Mouse (Mus musculus): Measurements from ENCODE around the gene Eif2ak4. TPM values are rescaled to one million over a fixed set of nuclear protein-coding genes. Genes with fewer than 3 reads are reported as not detected.

Eif2ak4 gene
- polyA plus RNA-seq, 1 experiment from 2014 or later, result 10.2 TPM

DNA sequence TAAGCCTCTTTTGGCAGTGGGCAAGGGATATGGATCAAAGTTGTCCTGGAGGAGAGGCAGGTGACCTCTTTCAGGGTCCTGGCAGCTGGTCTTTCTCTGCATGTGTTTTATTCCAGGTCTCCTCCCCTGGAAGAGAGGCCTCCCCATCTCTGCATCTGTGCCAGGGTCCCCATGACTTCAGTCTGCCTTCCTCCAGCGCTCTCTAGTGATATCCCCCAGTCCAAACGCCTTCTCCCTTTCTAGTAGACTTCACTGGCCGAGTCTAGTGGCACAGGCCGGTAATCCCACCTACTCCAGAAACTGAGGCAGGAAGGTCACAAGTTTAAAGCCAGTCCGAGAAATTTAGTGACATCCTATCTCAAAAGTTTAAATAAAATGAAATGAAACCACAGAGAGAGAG is 109.5 kb downstream of the Eif2ak4 start:
- Histone ChIP-seq H3K9me3 (no peaks in the 10 kb centered on the region), H3K4me1 (replicated peaks) (peaks cover 7% of the 10 kb centered on the region; the same call in 1 of the 2 replicates), H3K9ac (no peak overlapping the region), H3K4me2 (replicated peaks) (no peak overlapping the region), H3K27ac (no peak overlapping the region), H3K27me3 (replicated peaks) (no peaks in the 10 kb centered on the region), H3K4me3 (replicated peaks) (no peak overlapping the region), H3K36me3 (no peaks in the 10 kb centered on the region)
- ATAC-seq, result no peak
- 77% methylated on average over 5 of the region's 5 CpGs for WGBS

DNA sequence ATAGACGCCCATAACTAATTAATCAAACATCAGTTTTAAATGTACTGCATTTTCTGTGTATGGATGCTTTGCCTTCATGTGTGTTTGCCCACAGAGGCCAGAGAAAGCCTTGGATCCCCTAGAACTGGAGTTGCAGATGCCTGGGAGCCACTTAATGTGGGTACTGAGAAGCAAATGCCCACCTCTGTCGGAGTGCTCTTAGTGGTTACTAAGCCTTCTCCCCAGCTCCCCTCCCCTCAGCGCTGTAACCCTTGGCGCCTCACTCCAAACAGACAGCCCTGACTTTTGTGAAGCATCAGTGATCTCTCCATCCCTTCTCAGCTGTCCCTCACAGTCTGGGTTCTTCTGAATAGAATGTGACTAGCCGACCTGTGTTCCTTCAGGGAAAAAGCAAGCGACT is 110.1 kb downstream of the Eif2ak4 start:
- WGBS, result 83% methylated on average over 6 of the region's 6 CpGs
- no peaks in the 10 kb centered on the region for H3K36me3 ChIP-seq
- H3K9ac ChIP-seq, result no peak overlapping the region
- no peaks in the 10 kb centered on the region for H3K9me3 ChIP-seq
- no peak overlapping the region for H3K4me2 ChIP-seq (replicated peaks)
- H3K27me3 ChIP-seq (replicated peaks), result no peaks in the 10 kb centered on the region
- peaks cover 7% of the 10 kb centered on the region; the same call in 1 of the 2 replicates for H3K4me1 ChIP-seq (replicated peaks)
- H3K27ac ChIP-seq, result no peak overlapping the region
- no peak for ATAC-seq
- H3K4me3 ChIP-seq (replicated peaks), result no peak overlapping the region

DNA sequence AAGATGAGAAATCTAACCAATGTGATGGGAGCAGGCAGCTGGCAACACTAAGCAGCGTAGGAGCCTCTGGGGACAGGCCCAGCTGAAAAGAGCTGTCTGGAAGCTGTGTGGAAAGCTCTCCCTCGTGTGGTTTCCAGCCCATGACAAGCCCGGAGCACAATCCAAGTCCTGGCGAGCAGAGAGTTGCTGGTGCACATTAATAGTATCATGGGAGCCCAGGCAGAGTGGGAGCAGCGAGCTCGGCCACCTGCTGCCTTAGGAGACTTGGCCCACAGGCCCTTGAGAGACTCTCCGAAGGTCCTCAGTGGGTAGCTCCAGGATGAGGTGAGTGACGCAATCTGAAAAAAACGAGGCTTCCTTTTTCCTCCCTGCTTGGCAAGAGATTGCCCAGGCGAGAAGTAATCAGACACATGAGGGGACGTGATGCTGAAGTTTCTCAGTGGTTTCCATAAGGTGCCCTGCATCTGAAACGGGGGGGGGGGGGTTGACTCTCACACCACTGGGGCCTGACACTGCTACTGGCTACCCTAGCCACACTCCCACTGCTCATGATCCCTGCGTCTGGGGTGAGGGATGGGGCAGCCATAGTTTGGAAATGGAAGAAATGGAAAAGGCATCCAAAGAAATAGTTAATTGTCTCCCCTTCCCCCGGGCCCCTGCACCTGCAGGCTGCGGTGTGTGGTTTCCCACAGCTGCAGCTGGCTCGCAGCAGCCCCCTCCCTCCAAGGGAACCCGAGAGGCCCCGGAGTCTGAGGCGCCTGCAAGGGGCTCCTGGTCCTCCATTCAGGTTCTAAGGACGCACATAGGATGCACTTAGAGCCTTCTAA is 110.9 kb downstream of the Eif2ak4 start:
- Histone ChIP-seq H3K27ac (no peak overlapping the region), H3K4me2 (replicated peaks) (no peak overlapping the region), H3K9ac (no peak overlapping the region), H3K36me3 (no peaks in the 10 kb centered on the region), H3K27me3 (replicated peaks) (no peaks in the 10 kb centered on the region), H3K4me1 (replicated peaks) (peaks cover 7% of the 10 kb centered on the region; the same call in 1 of the 2 replicates), H3K9me3 (no peaks in the 10 kb centered on the region), H3K4me3 (replicated peaks) (no peak overlapping the region)
- 38% methylated on average over 20 of the region's 20 CpGs for WGBS
- no peak for ATAC-seq

DNA sequence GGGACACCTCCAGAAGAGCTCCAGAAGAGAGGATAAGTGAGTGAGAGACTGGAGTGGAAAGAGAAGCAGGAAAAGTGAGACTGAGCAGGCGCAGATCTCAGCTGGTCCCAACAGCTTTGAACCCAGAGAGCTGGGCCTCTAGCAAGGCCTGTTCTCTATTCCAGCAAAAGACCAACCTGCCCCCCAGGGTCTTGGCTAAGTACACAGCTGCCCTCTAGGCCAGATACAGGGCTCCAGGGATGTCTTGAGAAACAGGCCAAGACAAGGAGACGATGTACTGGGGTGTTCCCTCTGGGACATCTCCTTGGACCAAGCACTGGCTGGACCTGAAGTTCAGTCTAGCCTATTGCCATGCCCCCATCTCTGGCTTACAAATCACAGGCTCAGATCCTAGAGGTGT is 111.8 kb downstream of the Eif2ak4 start:
- no peak overlapping the region for H3K9ac ChIP-seq
- WGBS, result 79% methylated on average over 2 of the region's 2 CpGs
- H3K27ac ChIP-seq, result no peak overlapping the region
- H3K27me3 ChIP-seq (replicated peaks), result no peaks in the 10 kb centered on the region
- ATAC-seq, result no peak
- H3K36me3 ChIP-seq, result no peaks in the 10 kb centered on the region
- H3K4me3 ChIP-seq (replicated peaks), result no peak overlapping the region
- no peak overlapping the region for H3K4me2 ChIP-seq (replicated peaks)
- peaks cover 7% of the 10 kb centered on the region; the same call in 1 of the 2 replicates for H3K4me1 ChIP-seq (replicated peaks)
- H3K9me3 ChIP-seq, result no peaks in the 10 kb centered on the region

DNA sequence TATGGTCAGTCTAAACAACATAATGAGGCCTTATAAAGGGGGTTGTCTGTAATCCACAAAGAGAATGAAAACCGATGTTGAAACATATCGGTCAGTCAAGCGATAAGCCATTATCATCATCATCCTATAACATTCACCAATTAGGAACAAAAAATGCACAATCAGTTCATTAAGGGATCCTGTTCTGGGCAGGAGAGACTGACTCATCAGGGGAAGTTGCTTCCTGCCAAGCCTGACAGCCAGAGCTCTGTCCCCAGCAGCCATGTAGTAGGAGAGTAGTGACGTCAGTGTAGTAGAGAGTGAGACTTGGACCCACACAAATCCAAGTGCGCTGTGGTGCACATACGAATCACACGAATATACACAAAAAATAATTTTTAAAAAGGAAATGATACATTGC is 118.7 kb downstream of the Eif2ak4 start:
- Histone ChIP-seq H3K4me3 (replicated peaks) (no peak overlapping the region), H3K36me3 (no peaks in the 10 kb centered on the region), H3K9me3 (no peaks in the 10 kb centered on the region), H3K27ac (no peak overlapping the region), H3K27me3 (replicated peaks) (no peaks in the 10 kb centered on the region), H3K4me1 (replicated peaks) (peaks cover 13% of the 10 kb centered on the region), H3K9ac (no peak overlapping the region), H3K4me2 (replicated peaks) (no peak overlapping the region)
- 85% methylated on average over 7 of the region's 7 CpGs for WGBS
- ATAC-seq, result no peak

DNA sequence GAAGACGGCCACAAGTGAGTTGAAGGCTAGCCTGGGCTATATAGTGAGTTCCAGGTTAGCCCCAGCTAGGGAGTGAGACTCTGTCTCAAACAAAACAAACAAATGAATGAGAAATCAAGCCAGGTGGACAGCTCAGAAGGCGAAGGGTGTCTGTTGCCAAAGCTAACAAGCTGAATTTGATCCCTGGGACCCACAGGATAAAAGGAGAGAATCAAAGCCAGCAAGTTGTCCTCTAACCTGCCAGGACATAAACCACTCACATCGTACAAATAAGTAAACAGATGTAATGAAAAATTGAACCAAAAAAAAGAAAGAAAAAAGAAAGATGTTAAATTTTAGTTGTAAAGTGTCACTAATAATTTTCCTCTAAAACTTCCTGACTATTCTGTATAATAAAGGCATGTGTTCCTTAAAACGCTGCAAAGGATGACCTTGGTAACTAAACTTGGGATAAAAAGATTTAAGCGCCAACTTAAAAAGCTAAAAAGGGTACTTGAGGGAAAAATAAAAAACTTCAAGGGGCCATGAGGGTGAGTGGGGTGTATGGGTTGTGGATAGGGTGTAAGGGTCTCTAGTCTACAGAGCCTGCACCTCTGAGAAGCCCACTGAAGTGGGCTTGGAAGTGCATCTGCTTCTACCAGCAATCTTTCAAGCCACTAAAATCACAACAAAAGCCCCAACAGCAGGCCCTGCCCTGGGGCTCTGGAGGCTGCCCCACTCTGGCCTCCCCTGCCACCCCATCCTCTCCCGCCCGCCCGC is 121.4 kb downstream of the Eif2ak4 start:
- Histone ChIP-seq H3K36me3 (no peaks in the 10 kb centered on the region), H3K4me3 (replicated peaks) (no peak overlapping the region), H3K27ac (no peak overlapping the region), H3K4me1 (replicated peaks) (peaks cover 14% of the 10 kb centered on the region), H3K9me3 (no peaks in the 10 kb centered on the region), H3K4me2 (replicated peaks) (no peak overlapping the region; the same call in 1 of the 2 replicates), H3K27me3 (replicated peaks) (no peaks in the 10 kb centered on the region), H3K9ac (no peak overlapping the region)
- WGBS, result 61% methylated on average over 8 of the region's 8 CpGs
- peak; percentile 23; the same call in 1 of the 2 replicates for ATAC-seq

DNA sequence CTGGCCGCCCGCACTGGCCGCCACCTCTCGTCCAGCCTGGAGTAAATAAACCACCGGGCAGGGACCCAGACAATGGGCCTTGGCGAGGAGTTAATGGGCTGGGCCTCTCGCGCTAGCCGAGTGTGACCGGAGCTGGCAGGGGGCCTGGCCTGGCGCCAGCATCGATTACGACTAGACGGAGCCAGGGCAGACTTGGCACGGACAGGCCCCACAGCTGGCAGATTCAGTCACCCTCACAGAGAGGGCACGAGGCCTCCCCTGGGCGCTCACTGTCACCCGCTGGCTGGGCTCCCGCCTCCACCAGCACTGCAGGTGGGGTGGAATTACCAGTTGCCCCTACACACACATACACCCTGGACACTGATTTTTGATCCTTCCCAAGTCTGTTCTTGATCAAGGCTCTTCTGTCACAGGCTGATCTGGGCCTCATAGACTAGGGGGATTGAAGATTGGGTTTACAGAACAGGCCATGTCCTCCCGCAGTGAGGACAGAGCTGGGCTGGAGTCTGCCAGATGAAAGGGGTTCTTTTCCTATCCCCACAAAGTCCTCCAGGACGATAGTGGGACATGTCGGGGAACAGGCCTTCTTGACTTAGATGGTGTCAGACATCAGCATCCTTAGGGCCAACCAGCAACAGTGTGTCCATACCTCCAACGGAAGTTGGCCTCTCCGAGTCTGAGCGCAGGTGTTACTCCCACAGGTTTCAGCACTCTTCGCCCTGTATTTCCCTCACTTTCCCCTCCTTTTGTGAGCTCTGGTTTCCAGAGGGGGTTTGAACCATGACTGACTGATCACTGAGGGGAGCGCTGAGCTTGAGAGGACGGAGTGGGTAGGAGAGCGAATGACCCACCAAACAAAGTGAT is 122.3 kb downstream of the Eif2ak4 start:
- H3K4me1 ChIP-seq (replicated peaks), result peaks cover 14% of the 10 kb centered on the region
- H3K27ac ChIP-seq, result no peak overlapping the region
- peak; percentile 82 for ATAC-seq
- H3K36me3 ChIP-seq, result no peaks in the 10 kb centered on the region
- H3K9ac ChIP-seq, result no peak overlapping the region
- no peak overlapping the region; the same call in 1 of the 2 replicates for H3K4me2 ChIP-seq (replicated peaks)
- no peak overlapping the region for H3K4me3 ChIP-seq (replicated peaks)
- no peaks in the 10 kb centered on the region for H3K9me3 ChIP-seq
- WGBS, result 47% methylated on average over 29 of the region's 29 CpGs
- no peaks in the 10 kb centered on the region for H3K27me3 ChIP-seq (replicated peaks)

DNA sequence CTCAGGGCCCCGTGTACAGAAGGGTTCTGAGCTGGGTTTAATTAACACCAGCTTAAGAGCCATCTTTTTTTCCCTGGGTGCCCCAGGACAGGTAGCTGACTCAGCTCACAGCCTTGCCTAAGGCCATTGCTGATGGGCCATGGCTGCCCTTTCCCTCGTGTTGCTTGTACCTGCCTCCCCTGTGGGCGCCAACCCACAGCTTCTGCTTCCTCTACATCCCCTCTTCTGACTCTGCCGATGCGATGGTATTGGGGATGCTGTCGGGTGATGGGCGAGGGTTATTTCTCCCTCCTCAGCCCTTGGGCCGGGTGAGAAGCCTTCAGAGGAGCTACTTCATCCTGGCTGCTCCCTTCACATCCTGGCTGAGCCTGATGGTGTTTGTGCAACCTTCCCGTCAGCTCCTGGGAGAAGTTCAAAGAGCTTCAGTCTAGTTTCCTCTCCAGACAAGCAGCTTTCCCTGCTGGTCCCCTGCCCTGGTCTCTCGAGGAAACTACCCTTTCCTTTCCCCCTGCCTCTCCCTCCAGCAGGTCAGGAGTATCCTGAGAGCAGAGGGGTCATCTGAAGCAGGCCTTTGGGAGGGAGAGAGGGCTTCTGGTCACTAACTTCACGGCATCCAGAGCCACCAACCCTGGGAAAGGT is 123.5 kb downstream of the Eif2ak4 start:
- peak overlapping the region; percentile 27; the same call in 1 of the 2 replicates for H3K27ac ChIP-seq

DNA sequence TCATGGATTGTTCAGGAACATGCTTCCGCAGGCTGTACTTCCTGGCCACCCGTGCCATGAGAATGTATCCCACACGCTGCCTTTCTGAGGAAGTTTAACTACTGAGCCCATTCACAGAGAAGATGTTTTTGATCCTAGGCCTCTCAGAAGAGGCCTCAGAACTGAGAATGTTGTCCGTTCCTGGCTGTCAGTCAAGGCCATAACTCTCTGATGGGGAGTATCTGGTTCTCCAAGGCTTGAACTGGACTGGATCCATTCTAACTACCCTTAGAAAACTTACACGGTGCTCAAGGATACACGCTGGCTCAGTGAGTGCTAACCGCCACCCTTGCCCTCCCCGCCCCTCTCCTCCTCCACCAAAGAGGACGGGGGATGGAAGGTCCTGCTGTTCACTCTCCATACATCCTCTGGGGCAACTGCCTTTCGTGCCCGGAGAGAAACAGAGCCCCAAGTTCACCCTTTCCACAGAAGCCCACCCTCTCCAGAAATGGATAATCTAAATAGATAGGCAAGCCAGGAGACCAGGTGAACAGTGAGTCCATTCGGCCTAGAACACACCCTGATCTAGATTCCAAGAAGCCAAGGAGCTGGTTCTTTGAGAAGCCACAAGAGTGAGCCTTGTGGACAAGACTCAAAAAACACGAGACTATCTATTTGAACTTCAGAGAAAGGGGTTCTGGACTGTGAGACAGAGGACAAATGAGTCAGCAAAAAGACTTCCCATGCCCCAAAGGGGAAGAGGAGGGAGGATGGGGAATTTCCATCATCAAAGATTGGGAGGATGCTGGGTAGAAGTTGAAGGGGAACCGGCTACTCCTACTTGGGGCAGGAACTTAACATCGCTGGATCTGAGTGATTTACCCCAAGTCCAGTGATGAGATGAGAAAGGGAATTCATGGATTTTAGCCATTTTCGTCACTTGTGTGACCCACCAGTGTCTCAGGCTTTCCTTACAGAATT is 124.3 kb downstream of the Eif2ak4 start:
- Histone ChIP-seq H3K27me3 (replicated peaks) (no peaks in the 10 kb centered on the region), H3K9ac (no peak overlapping the region), H3K36me3 (no peaks in the 10 kb centered on the region), H3K4me1 (replicated peaks) (peaks cover 14% of the 10 kb centered on the region), H3K27ac (no peak overlapping the region), H3K4me2 (replicated peaks) (no peak overlapping the region), H3K4me3 (replicated peaks) (no peak overlapping the region), H3K9me3 (no peaks in the 10 kb centered on the region)
- ATAC-seq, result no peak
- WGBS, result 74% methylated on average over 16 of the region's 16 CpGs

More for the DNA sequence above, 123.5 kb downstream of the Eif2ak4 start:
- ATAC-seq, result no peak
- Histone ChIP-seq H3K4me3 (replicated peaks) (no peak overlapping the region), H3K27me3 (replicated peaks) (no peaks in the 10 kb centered on the region), H3K4me1 (replicated peaks) (peaks cover 14% of the 10 kb centered on the region), H3K4me2 (replicated peaks) (no peak overlapping the region), H3K9ac (no peak overlapping the region), H3K36me3 (no peaks in the 10 kb centered on the region), H3K9me3 (no peaks in the 10 kb centered on the region)
- WGBS, result 58% methylated on average over 11 of the region's 11 CpGs

DNA sequence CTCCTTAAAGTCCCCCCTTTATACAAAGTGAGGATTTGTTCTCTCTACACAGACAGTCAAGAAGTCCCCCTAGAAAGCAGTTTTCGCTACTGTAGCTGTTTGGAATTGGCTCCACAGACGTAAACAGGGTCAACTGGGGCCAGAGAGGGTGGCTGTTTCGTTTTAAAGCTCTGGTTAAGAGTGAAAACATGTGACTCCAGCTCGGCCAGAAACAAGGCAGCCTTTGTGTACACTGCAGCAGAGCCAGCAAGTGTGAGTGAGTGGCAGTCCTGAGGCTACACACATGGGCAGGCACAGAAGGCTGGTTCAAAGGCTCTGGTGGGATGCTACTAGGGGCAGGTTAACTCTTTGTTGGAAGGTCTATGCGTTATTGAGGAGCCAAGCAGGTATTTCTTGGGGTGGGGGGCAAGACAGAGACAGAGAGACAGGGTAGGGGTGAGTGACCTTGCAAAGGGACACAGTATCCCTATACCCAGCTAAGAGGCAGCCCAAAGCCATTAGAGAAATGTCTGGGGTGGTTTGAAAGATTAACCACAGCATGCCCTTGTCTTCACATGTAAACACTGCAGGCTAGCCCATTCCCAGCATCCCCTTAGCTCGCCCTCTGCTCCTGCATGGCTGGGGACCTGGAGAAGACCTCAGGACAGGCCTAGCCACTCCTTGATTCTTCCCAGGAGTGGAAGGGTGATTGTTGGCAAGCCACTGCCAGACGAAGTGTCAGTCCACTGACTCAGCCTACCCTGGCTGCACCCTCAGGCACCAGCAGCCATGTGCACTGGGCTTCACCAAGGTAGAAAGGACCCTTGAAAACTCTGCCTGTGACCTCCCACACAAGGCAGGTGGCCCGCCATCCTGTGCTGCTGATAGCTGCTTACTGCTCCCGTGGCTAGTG is 131.9 kb downstream of the Eif2ak4 start:
- Histone ChIP-seq H3K9ac (no peak overlapping the region), H3K36me3 (no peaks in the 10 kb centered on the region), H3K4me2 (replicated peaks) (no peak overlapping the region), H3K27me3 (replicated peaks) (no peaks in the 10 kb centered on the region), H3K4me3 (replicated peaks) (no peak overlapping the region), H3K4me1 (replicated peaks) (peaks cover 25% of the 10 kb centered on the region), H3K27ac (peak overlapping the region; percentile 69), H3K9me3 (no peaks in the 10 kb centered on the region)
- WGBS, result 38% methylated on average over 9 of the region's 9 CpGs
- ATAC-seq, result peak; percentile 81
